Mouse (Mus musculus) spleen, postnatal 36 days (tissue): Measurements from ENCODE around the gene Tmem115.

Experiments used
- DNase-seq, 2 experiments: peaks; one replicate each; pipeline ENCODE4 v3.0.0; 2022; ENCODE audit warnings: low spot score in 2 of 2, mixed read lengths in 1 of 2

The Tmem115 gene

GRCm38 (mm10) chr9:107533791-107534407 lies at the start of gene Tmem115:
Gene Tmem115 (plus strand): TSS chr9:107533945.
- peak; percentile 94 for DNase-seq

GRCm38 (mm10) chr9:107484302-107484701 lies 49.4 kb upstream of the Tmem115 start:
- no peak for DNase-seq

- DNase-seq: no peak
Measured at GRCm38 (mm10) chr9:107484766-107485165, 49.0 kb upstream of the Tmem115 start.

GRCm38 (mm10) chr9:107486086-107486485 lies 47.7 kb upstream of the Tmem115 start:
- no peak for DNase-seq

- DNase-seq: no peak
Measured at GRCm38 (mm10) chr9:107486507-107487225, 47.1 kb upstream of the Tmem115 start.

- DNase-seq: no peak
Measured at GRCm38 (mm10) chr9:107490146-107490545, 43.6 kb upstream of the Tmem115 start.

- no peak for DNase-seq
Measured at GRCm38 (mm10) chr9:107490625-107491024, 43.1 kb upstream of the Tmem115 start.

- no peak for DNase-seq
Measured at GRCm38 (mm10) chr9:107493511-107493910, 40.2 kb upstream of the Tmem115 start.

GRCm38 (mm10) chr9:107494238-107494637 lies 39.5 kb upstream of the Tmem115 start:
- no peak for DNase-seq

- DNase-seq: no peak
Measured at GRCm38 (mm10) chr9:107496359-107496758, 37.4 kb upstream of the Tmem115 start.

GRCm38 (mm10) chr9:107500708-107501286 lies 32.9 kb upstream of the Tmem115 start:
- no peak for DNase-seq

- no peak for DNase-seq
Measured at GRCm38 (mm10) chr9:107502131-107502846, 31.5 kb upstream of the Tmem115 start.

- no peak for DNase-seq
Measured at GRCm38 (mm10) chr9:107504662-107505537, 28.8 kb upstream of the Tmem115 start.

- DNase-seq: no peak
Measured at GRCm38 (mm10) chr9:107508266-107508665, 25.5 kb upstream of the Tmem115 start.

GRCm38 (mm10) chr9:107510384-107511100 lies 23.2 kb upstream of the Tmem115 start:
- no peak for DNase-seq

GRCm38 (mm10) chr9:107511436-107511835 lies 22.3 kb upstream of the Tmem115 start:
- no peak for DNase-seq

GRCm38 (mm10) chr9:107512326-107512725 lies 21.4 kb upstream of the Tmem115 start:
- no peak for DNase-seq

- DNase-seq: peak; percentile 51 to 53
Measured at GRCm38 (mm10) chr9:107514303-107514955, 19.3 kb upstream of the Tmem115 start.

- DNase-seq: no peak
Measured at GRCm38 (mm10) chr9:107520331-107520730, 13.4 kb upstream of the Tmem115 start.

- DNase-seq: no peak
Measured at GRCm38 (mm10) chr9:107521190-107521589, 12.6 kb upstream of the Tmem115 start.
